Mouse (Mus musculus): ENCODE measurements at regions not wholly inside any gene's neighbourhood (a gene's known extent, or its start where the extent isn't known, plus 50 kb on each side); places are given as distances from the start of the nearest gene placed in this dataset.

DNA sequence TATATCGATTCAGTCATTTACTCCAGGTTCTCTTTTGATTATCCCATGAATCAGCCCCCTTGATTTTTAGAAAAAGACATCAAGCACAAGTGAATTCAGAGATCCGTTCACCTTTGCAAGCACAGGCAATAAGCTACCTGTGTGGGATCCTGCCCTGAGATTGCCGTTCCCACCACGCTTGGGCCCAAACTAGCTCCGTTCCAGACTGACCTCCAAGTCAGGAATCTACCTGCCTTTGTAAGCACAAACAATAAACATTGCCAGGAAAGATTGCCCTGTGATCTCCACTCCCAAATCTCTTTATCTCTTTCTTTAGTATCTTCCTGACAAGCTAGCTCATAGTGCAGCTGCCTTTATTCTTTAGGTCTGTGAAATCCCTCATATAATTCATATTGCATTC is 164.6 kb downstream of the Spata18 start:
- 94% methylated on average over 5 of the region's 5 CpGs for WGBS
- Histone ChIP-seq H3K4me3 (ENCODE audit: insufficient read depth, low read depth, low read length) (no peak overlapping the region), H3K4me1 (ENCODE audit: control insufficient read depth, insufficient read depth, low read length) (peaks cover 2% of the 10 kb centered on the region; the same call in 1 of the 2 replicates), H3K27ac (ENCODE audit: insufficient read depth, low read depth, low read length) (no peak overlapping the region)
- TF ChIP-seq CTCF (IDR thresholded peaks at IDR 0.05; ENCODE audit: insufficient read depth, low read depth, low read length) (no peak), POLR2A (IDR thresholded peaks at IDR 0.05; ENCODE audit: insufficient read depth, low read depth, low read length) (no peak)

DNA sequence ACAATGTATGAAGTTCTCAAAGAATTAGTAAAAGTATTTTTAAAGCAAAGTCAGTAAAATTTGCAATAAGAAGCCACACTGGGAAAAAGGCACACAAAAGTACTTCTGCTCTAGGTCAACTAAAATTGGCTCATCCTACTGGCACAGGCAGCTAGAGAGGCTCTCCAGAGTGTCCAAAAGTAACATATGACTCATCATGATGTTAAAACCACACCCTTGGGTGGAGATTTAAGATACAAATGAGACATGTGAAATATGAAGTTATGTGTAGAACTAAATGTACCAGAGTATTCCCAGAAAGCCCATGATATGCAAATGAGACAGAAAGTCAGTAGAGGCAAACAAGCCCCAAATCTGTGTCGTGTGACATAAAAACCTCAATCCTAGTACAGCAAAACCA is 166.0 kb downstream of the Spata18 start:
- TF ChIP-seq POLR2A (IDR thresholded peaks at IDR 0.05; ENCODE audit: insufficient read depth, low read depth, low read length), result no peak
- H3K4me3 ChIP-seq (ENCODE audit: insufficient read depth, low read depth, low read length), result no peak overlapping the region
- peaks cover 2% of the 10 kb centered on the region for H3K4me1 ChIP-seq (ENCODE audit: control insufficient read depth, insufficient read depth, low read length)
- 87% methylated on average over 1 of the region's 1 CpGs for WGBS
- H3K27ac ChIP-seq (ENCODE audit: insufficient read depth, low read depth, low read length), result no peak overlapping the region

DNA sequence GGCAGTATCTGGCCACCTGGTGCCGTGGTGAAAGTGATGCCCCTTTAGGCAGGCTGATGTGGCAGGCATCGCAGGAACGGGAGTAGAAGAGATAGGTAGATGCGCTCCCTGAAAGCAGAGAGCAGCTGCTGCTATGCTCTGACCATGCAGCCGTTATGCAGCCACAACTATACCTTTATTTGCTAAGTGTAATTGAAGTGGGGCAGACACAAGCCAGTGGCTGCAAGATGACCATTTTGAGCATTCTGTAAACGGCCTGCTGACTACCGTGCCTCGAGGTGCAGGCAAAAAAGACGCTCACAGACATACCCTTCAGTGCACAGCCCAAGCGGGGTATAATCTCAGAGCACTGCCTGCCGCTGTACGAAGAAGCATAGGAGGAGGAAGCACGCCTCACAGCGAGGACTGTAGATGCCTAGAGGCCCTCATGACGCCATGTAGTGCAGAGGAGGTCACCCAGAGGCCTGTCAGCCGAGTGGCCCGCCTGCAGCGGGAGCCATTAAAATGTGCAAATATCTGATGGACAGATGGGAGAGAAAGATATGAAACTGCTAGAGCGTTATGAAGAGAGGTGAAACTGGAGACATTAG is 170.9 kb downstream of the Spata18 start:
- no peak overlapping the region for H3K27ac ChIP-seq (ENCODE audit: insufficient read depth, low read depth, low read length)
- H3K4me1 ChIP-seq (ENCODE audit: control insufficient read depth, insufficient read depth, low read length), result peaks cover 2% of the 10 kb centered on the region
- H3K4me3 ChIP-seq (ENCODE audit: insufficient read depth, low read depth, low read length), result no peak overlapping the region
- TF ChIP-seq CTCF (IDR thresholded peaks at IDR 0.05; ENCODE audit: insufficient read depth, low read depth, low read length), result no peak
- TF ChIP-seq POLR2A (IDR thresholded peaks at IDR 0.05; ENCODE audit: insufficient read depth, low read depth, low read length), result no peak
- 86% methylated on average over 19 of the region's 19 CpGs for WGBS

DNA sequence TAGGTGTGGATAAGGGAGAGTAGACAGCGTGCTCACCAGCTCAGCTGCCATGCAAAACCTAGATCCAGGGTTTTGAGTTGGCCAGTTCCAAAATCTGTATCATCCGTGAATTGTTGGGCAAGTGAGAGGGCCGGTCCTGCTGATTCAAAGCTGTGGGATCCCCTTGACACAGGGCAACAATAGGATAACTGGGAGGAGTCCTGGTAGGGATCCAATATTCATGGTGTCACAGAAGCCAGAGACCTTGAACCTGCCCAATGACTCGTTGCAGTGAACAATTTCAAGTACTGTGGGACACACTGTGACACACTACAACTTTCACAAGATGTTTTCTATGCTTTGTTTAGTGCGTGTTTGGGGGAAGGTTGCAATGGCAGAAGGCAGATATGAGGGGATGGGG is 172.2 kb downstream of the Spata18 start:
- 90% methylated on average over 5 of the region's 5 CpGs for WGBS
- no peak overlapping the region for H3K27ac ChIP-seq (ENCODE audit: insufficient read depth, low read depth, low read length)

DNA sequence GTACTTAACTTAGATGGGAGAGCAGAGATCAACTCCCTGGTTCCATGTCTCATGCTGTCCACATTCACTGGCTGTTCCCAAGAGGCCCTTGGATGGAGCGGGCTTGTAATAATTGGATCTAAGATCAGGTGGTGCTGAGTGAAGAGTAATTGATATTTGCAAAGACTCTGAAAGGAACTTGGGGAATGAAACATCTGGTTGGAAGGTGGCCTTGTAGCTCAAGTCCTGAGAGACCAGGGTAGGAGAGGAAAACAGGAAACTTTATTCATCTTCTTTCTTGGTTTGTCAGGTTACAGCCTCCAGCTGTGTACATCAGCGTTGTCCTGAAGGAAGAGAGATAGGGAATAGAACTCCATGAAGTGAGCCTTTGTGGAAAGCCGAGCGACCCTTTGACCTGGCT is 175.8 kb downstream of the Spata18 start:
- no peaks in the 10 kb centered on the region; the same call in 1 of the 2 replicates for H3K4me1 ChIP-seq (ENCODE audit: control insufficient read depth, insufficient read depth, low read length)
- TF ChIP-seq CTCF (IDR thresholded peaks at IDR 0.05; ENCODE audit: insufficient read depth, low read depth, low read length), result no peak
- TF ChIP-seq POLR2A (IDR thresholded peaks at IDR 0.05; ENCODE audit: insufficient read depth, low read depth, low read length), result no peak
- no peak overlapping the region for H3K27ac ChIP-seq (ENCODE audit: insufficient read depth, low read depth, low read length)
- no peak overlapping the region for H3K4me3 ChIP-seq (ENCODE audit: insufficient read depth, low read depth, low read length)
- WGBS, result 92% methylated on average over 4 of the region's 4 CpGs

More for the DNA sequence above, 172.2 kb downstream of the Spata18 start:
- Histone ChIP-seq H3K4me1 (ENCODE audit: control insufficient read depth, insufficient read depth, low read length) (peaks cover 1% of the 10 kb centered on the region), H3K4me3 (ENCODE audit: insufficient read depth, low read depth, low read length) (no peak overlapping the region)
- no peak for TF ChIP-seq POLR2A (IDR thresholded peaks at IDR 0.05; ENCODE audit: insufficient read depth, low read depth, low read length)
- TF ChIP-seq CTCF (IDR thresholded peaks at IDR 0.05; ENCODE audit: insufficient read depth, low read depth, low read length), result no peak

DNA sequence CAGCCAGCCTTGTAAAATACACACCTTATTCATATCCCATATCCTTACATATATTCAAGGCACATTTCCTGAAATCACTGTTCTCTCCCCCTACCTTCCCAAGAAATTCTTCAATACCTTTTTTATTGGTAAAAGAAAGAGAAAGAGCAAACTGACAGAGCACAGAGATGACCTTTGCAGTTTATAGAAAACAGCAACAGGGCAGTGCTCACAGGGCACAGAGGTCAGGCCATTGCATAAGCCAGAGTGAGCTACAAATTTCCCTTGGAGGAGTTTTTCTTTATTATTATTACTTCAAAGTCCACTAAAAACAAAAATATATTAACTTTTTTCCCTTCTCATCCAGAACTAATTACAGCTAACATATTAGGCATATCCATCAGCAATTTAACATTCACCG is 182.5 kb downstream of the Spata18 start:
- TF ChIP-seq CTCF (IDR thresholded peaks at IDR 0.05; ENCODE audit: insufficient read depth, low read depth, low read length), result no peak
- no peak for TF ChIP-seq POLR2A (IDR thresholded peaks at IDR 0.05; ENCODE audit: insufficient read depth, low read depth, low read length)
- no peak overlapping the region for H3K27ac ChIP-seq (ENCODE audit: insufficient read depth, low read depth, low read length)
- H3K4me3 ChIP-seq (ENCODE audit: insufficient read depth, low read depth, low read length), result no peak overlapping the region
- 89% methylated on average over 1 of the region's 1 CpGs for WGBS
- no peaks in the 10 kb centered on the region for H3K4me1 ChIP-seq (ENCODE audit: control insufficient read depth, insufficient read depth, low read length)

DNA sequence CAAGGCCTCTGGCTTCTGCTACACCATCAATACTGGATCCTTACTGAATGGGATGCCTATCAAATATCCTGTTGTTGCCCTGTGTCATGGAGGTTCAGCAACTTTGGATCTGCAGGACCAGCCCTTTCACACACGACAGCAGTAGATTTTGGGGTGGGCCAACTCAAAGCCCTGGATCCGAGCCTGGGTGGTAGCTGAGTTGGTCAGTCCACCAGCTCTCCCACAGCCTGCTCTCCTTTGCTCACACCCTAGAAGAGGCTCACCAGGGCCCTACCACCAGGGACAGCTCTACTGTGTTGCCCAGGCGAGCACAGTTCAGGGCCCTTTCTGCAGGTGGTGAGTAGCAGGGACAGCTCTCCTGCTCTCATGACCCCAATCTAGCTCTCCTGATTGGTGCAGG is 192.6 kb downstream of the Spata18 start:
- H3K27ac ChIP-seq (ENCODE audit: insufficient read depth, low read depth, low read length), result no peak overlapping the region
- TF ChIP-seq CTCF (IDR thresholded peaks at IDR 0.05; ENCODE audit: insufficient read depth, low read depth, low read length) (no peak), POLR2A (IDR thresholded peaks at IDR 0.05; ENCODE audit: insufficient read depth, low read depth, low read length) (no peak)
- H3K4me3 ChIP-seq (ENCODE audit: insufficient read depth, low read depth, low read length), result no peak overlapping the region
- WGBS, result 97% methylated on average over 3 of the region's 3 CpGs
- H3K4me1 ChIP-seq (ENCODE audit: control insufficient read depth, insufficient read depth, low read length), result peaks cover 8% of the 10 kb centered on the region

DNA sequence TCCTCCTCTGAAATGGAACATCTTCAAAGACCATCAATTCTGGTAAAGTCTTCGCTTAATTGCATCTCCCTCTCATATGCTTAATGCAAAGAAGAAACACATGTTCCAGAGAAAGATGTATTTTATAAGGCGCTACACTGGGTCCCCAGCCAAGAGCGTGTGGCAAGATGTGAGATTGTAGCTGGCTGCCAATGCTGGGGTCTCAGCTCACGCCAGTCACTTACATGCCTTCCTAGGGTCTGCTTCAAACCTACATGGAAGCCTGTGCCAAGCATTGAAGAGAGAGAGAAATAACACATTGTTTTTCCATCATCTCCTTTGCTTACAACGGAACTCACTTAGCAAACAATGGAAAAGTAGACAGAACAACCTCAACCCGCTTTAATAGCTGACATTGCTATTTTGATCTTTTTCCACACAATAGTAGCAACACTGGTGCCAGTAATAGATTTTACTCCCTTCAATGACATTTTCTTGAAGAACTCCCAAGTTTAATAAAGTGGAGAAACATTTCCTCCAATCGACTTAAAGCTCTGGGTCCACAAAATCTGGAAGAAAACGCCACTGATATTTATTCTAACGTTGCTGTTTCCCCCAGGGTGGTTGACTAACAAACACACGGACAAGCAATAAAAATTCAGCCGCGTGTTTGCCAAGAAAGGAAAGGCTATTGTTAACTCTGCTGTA is 195.1 kb downstream of the Spata18 start:
- H3K4me1 ChIP-seq (ENCODE audit: control insufficient read depth, insufficient read depth, low read length), result peaks cover 8% of the 10 kb centered on the region
- H3K27ac ChIP-seq (ENCODE audit: insufficient read depth, low read depth, low read length), result no peak overlapping the region
- WGBS, result 33% methylated on average over 12 of the region's 12 CpGs
- no peak overlapping the region for H3K4me3 ChIP-seq (ENCODE audit: insufficient read depth, low read depth, low read length)
- no peak for TF ChIP-seq CTCF (IDR thresholded peaks at IDR 0.05; ENCODE audit: insufficient read depth, low read depth, low read length)
- no peak for TF ChIP-seq POLR2A (IDR thresholded peaks at IDR 0.05; ENCODE audit: insufficient read depth, low read depth, low read length)

DNA sequence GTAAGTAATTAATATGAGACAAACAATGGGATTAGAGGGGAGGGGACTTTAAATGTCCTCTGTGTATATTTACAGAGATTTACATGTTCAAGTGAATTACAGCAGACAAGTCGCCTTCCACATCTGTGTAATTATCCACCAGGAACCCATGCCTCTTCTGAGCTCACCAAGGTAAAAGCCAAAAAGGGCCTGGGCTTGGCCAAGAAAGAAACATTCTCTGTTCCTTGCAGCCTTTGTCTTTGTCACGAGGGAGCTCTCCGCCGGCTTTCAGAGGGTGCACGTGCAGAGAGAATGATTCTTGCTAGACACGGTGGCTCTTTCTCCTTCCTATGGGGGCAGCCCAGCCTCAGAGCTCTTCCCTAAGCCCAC is 195.6 kb downstream of the Spata18 start:
- WGBS, result 20% methylated on average over 6 of the region's 6 CpGs
- Histone ChIP-seq H3K27ac (ENCODE audit: insufficient read depth, low read depth, low read length) (no peak overlapping the region), H3K4me3 (ENCODE audit: insufficient read depth, low read depth, low read length) (no peak overlapping the region), H3K4me1 (ENCODE audit: control insufficient read depth, insufficient read depth, low read length) (peaks cover 8% of the 10 kb centered on the region)
- TF ChIP-seq POLR2A (IDR thresholded peaks at IDR 0.05; ENCODE audit: insufficient read depth, low read depth, low read length), result no peak
- no peak for TF ChIP-seq CTCF (IDR thresholded peaks at IDR 0.05; ENCODE audit: insufficient read depth, low read depth, low read length)

All from olfactory bulb, adult 2 months (tissue).